Mouse (Mus musculus): ENCODE measurements at regions not wholly inside any gene's neighbourhood (a gene's known extent, or its start where the extent isn't known, plus 50 kb on each side); places are given as distances from the start of the nearest gene placed in this dataset.
A peak's percentile ranks its signal among the peaks of the same experiment; 100 is the strongest.

DNA sequence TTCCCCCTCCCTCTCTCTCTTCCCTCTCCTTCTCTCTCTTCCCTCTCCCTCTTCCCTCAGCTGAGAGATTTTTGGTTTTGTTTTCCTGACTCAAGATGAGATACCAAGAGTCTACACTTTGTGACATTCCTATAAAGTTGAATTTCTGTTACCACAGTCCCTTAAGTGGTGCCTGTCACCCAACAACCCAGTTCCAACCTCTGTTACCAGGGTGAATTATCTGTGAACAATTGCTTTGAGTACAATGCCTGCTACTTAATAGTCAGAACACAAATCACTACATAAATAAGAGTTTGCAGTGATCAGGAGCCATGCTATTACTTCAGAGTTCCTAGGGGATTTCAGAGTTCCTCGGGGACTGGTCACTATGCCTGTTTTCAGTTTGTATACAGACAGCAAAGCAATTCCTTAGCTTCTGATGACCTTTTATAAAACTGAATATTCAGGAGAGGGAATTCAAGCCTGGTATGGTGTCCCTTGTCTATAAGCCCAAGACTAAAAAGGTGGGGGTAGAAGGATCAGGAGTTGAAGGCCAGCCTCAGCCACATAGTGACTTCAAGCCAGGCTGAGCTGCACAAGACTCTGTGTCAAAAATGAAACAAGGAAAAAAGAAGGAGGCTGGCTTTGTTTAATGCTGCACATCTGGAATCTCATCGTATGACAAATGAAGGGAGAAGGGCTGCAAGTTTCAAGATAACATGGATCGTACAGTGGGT is 99.2 kb upstream of the F13a1 start:
- no peak for DNase-seq (ENCODE audit: low spot score in 2 of 2)

- peak; percentile 37 to 44 for DNase-seq (ENCODE audit: low spot score in 2 of 2)
These were observed 98.6 kb upstream of the F13a1 start for GRCm38 (mm10) chr13:37148627-37149026.

- DNase-seq (ENCODE audit: low spot score in 2 of 2), result no peak
These were observed 97.7 kb upstream of the F13a1 start for GRCm38 (mm10) chr13:37147790-37148189.

GRCm38 (mm10) chr13:37142812-37143211 is 92.8 kb upstream of the F13a1 start:
- no peak for DNase-seq (ENCODE audit: low spot score in 2 of 2)

- DNase-seq (ENCODE audit: low spot score in 2 of 2), result no peak
These were observed 85.1 kb upstream of the F13a1 start for GRCm38 (mm10) chr13:37135115-37135514.

DNA sequence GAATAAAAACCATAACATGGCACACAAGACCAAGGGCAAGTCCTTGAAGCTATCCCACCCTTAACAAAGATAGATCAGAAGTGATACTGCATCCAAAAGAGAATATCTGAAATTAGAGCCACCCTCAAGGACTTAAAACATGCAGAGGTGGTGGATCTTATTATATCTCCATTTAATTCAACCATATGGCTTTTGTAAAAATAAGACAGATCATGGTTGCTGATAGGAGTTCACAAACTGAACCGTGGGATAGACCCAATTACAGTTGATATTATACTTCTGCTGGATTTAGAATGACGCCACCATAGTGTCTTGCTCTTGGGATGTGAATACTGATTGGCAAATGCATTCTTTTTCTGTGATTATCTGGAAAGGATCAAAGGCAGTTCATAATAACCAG is 84.5 kb upstream of the F13a1 start:
- DNase-seq (ENCODE audit: low spot score in 2 of 2), result no peak

DNA sequence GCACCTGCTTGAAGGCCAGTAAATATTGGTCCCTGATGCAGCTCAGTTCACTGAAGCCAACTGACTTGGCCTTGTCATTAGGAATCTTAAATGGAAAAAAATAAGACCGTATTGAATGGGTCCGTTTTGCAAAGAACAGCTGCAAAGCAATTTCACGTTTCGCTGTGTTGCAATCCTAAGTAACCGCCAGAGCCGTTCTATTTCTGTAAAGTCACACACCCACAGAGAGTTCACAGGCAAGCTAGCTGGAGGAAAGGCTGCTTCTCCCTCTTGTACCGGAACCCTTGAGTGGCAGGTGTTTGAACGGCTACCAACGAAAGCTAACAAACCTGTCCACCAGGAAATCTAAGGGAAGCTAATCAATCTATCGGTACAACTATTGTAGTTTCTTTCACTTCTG is 80.6 kb upstream of the F13a1 start:
- DNase-seq (ENCODE audit: low spot score in 2 of 2), result peak; percentile 64 to 66

DNA sequence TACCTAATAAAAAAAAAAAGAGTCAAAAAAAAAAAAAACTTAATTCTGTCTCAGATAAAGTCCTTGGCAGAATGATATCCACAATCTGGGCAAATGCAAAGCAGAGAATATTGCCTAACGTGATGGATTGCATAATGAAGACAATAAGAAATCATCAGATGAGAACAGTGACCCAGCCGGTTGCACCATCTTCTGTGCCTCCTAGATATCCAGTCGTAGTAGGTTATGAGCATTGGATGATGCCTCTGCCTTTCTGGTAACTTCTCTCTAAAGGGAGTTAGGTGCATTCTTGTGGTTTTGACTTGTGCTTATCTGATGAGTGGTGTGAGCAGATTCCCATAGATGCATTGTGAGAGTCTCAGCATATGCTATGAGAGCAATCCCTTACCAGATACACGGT is 71.6 kb upstream of the F13a1 start:
- no peak for DNase-seq (ENCODE audit: low spot score in 2 of 2)

DNA sequence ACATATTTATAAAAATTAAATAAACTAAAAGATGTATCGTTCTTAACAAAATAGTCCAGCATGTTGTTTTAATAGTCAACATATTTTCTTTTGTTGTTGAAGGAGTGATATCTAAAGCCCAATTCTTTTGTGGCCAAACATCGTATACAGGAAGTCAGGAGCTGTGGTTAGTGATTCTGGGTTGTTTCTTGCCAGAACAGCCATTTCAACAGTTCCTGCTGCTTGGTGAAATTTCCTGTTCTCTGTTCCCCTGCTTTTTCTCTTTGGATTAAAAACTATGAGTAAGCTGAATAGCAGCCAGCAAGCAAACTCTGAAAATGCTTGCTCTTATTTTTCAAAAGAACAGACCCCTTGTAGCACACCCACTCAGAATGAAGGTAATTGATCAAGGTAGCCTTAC is 70.2 kb upstream of the F13a1 start:
- DNase-seq (ENCODE audit: low spot score in 2 of 2), result no peak

GRCm38 (mm10) chr13:37114324-37114723 is 64.3 kb upstream of the F13a1 start:
- DNase-seq (ENCODE audit: low spot score in 2 of 2), result no peak

DNA sequence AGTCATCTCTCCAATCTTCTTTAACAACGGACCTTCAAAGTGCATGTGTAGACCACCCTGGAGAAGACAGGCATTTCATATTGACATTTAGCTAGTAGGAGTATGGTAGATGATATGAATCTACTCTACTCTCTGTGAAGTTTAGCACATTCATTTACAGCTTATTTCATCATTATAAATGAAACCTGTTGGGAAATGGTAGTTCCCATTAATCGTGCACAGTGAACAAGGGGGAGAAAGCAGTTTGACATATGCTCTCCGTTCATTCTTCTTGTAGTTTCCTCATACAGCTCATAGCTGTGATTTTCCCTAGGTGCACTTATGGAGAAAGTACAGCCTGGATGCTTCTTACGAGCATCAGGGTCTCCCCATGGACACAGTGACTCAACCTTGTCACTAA is 61.7 kb upstream of the F13a1 start:
- no peak for DNase-seq (ENCODE audit: low spot score in 2 of 2)

DNA sequence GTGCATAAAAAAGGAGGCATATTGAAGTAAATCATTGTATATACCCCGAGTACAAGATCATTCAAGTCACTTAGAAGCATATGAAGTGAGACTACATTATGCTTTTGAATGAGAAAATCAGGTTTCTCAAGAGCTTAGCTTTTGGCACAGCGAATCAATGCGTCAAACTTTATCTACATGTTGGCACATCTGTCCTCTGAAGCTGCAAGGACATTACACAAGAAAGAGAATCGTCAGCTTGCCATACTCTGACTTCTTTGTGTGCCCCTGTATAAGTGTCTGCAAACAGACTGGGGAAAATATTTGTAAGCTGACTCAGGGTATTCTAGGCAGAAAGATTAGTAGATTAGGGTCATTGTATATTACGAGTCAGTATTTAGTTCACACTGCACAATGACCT is 57.7 kb upstream of the F13a1 start:
- no peak for DNase-seq (ENCODE audit: low spot score in 2 of 2)

DNA sequence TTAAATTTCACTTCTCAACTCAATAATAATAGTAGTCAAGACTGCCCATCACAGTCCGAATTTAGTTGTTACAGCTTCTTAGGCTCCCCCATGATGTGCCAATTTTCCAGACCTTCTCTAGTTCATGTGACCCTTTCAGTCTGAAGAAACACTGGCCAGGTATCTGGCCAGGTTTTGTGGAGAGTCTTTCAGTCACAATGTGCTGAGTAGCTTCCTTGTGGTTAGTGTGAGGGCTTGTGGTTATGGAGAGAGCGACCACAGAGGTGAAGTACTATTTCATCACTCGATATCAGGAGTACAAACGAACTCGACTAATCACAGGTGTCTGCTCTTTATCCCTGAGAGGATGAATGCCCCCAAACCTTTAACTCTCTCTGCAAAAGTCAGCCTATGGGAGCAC is 56.0 kb upstream of the F13a1 start:
- DNase-seq (ENCODE audit: low spot score in 2 of 2), result no peak

GRCm38 (mm10) chr13:37104410-37105294 is 54.6 kb upstream of the F13a1 start:
- DNase-seq (ENCODE audit: low spot score in 2 of 2), result no peak

- no peak for DNase-seq (ENCODE audit: low spot score in 2 of 2)
These were observed 53.8 kb upstream of the F13a1 start for GRCm38 (mm10) chr13:37103741-37104296.

DNA sequence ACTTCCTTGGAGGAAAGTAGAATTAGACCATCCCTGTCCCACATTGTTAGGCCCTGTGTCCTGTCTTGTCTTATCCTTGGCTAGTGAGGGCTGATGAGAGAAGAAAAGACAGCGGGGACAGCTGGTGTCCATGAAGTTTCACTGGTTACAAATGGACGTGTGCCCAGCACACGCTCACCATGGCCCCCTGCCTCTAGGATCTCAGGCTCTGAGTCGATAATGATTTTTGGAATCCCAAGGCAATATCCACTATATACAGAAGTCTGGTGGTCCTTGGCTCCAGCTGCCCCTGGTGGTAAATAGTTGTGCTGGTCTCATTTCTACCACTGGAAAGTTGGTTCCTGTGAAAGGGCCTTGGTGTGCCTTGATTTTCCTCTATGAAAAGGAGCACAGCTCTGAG is 51.7 kb upstream of the F13a1 start:
- DNase-seq (ENCODE audit: low spot score in 2 of 2), result no peak

Data from thymus, postnatal 10 days (tissue).